Mouse (Mus musculus) lung, adult 2 months (tissue): ENCODE measurements around the gene Mafb.

Experiments used
- CTCF ChIP-seq: fragments of 200-500 bp; IDR thresholded peaks from 2 replicates; pipeline ENCODE4 v1.5.1; 2011; ENCODE audit warnings: mild to moderate bottlenecking, low read length, control low read depth; ENCODE audit not compliant: insufficient read depth
- POLR2A ChIP-seq: fragments of 200-500 bp; IDR thresholded peaks from 2 replicates; pipeline ENCODE4 v1.6.1; 2011; ENCODE audit warnings: low read depth, mild to moderate bottlenecking, control low read depth, low read length, borderline replicate concordance; ENCODE audit errors: extremely low read depth

GRCm38 (mm10) chr2:160369653-160370420 is 3.0 kb upstream of the Mafb start:
- no peak for TF ChIP-seq POLR2A
- no peak for TF ChIP-seq CTCF
